Mouse (Mus musculus): ENCODE measurements around the gene Zdhhc16. TPM values are rescaled to one million over a fixed set of nuclear protein-coding genes. Genes with fewer than 3 reads are reported as not detected.
"Not testable (repeated sequence)": the region's sequence is repeated elsewhere in the genome, so short reads cannot be mapped to it uniquely, and the experiment has no call there.

The Zdhhc16 gene
- polyA plus RNA-seq, 1 experiment = 89.8 TPM

DNA sequence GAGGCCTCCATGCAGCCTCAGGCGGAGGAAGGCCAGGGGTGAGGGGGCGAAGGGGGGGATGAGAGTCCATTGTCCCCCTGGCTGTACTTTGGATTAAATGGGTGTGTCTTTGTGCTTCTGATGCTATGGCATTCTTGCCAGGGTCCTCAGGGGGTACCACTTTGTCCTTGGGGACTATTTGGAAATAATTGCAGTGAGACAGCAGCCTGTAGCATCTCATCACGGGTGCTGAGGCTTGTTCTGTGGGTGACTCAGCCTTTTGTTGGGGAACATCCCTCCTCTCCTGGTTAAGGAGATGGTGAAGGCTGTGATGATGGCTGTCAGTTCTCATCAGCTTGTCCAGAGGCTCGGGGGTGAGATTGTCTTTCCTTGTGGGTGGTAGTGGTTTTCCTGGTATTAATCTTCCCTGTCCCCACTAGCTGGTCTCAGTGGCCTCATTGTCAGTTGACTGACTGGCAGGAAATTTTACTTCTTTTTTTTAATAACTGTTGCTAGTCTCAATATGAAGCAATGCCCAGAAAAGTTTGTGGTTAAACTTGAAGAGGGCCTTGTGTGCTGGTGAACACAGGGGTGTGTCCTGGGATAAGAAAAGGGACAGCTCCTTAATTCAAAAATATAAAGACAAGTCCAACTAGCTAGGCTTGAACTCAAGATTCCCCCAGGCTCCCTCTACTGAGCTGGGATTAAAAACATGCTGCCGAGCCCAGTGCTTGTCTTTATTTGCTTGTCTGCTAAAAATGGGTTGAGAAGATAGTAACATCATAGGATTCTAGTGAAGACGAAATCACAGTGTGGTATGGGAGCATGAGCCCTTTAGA is 19.3 kb upstream of the Zdhhc16 start:
- H3K27ac ChIP-seq (ENCODE audit: insufficient read depth, low read length) = peak overlapping the region; percentile 85

GRCm38 (mm10) chr19:41914592-41914882 is 18.7 kb upstream of the Zdhhc16 start:
- H3K4me1 ChIP-seq (ENCODE audit: control insufficient read depth, insufficient read depth, low read length); H3K27ac ChIP-seq (ENCODE audit: insufficient read depth, low read length): not testable (repeated sequence)
- peak overlapping the region; percentile 96 for H3K4me3 ChIP-seq (ENCODE audit: insufficient read depth, low read length)

More for the DNA sequence above, 19.3 kb upstream of the Zdhhc16 start:
- H3K4me1 ChIP-seq (ENCODE audit: control insufficient read depth, insufficient read depth, low read length) = peaks cover 2% of the 10 kb centered on the region
- TF ChIP-seq CTCF (IDR thresholded peaks at IDR 0.05; ENCODE audit: borderline replicate concordance, insufficient read depth, low read length) (no peak), POLR2A (IDR thresholded peaks at IDR 0.05; ENCODE audit: low read depth, low read length) (no peak)
- peak overlapping the region; percentile 96 for H3K4me3 ChIP-seq (ENCODE audit: insufficient read depth, low read length)

- peaks cover 2% of the 10 kb centered on the region for H3K4me1 ChIP-seq (ENCODE audit: control insufficient read depth, insufficient read depth, low read length)
- TF ChIP-seq POLR2A (IDR thresholded peaks at IDR 0.05; ENCODE audit: low read depth, low read length) = no peak
- H3K4me3 ChIP-seq (ENCODE audit: insufficient read depth, low read length) = no peak overlapping the region
- no peak overlapping the region for H3K27ac ChIP-seq (ENCODE audit: insufficient read depth, low read length)
These were observed 18.0 kb upstream of the Zdhhc16 start for GRCm38 (mm10) chr19:41915294-41915693.

DNA sequence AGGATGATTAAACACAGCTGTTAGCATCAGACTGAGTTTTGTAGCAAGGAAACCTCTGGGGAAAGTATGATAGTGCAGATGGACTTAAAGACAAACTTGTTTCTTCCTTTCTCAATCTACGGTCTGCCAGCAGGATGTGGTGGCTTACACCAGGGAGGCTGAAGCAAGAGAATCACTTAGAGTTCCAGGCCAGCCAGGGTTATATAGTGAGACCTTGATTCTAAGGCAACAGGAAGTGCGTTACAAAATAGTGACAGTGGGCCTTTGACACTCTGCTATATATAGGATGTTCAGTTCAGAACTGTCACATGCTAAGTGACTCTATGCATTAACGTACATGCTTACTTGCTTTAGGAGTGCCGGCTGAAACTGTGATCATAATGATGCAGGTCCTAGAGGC is 16.4 kb upstream of the Zdhhc16 start:
- H3K27ac ChIP-seq (ENCODE audit: insufficient read depth, low read length) = no peak overlapping the region
- TF ChIP-seq CTCF (IDR thresholded peaks at IDR 0.05; ENCODE audit: borderline replicate concordance, insufficient read depth, low read length) = no peak
- no peak for TF ChIP-seq POLR2A (IDR thresholded peaks at IDR 0.05; ENCODE audit: low read depth, low read length)
- H3K4me1 ChIP-seq (ENCODE audit: control insufficient read depth, insufficient read depth, low read length) = peaks cover 2% of the 10 kb centered on the region

DNA sequence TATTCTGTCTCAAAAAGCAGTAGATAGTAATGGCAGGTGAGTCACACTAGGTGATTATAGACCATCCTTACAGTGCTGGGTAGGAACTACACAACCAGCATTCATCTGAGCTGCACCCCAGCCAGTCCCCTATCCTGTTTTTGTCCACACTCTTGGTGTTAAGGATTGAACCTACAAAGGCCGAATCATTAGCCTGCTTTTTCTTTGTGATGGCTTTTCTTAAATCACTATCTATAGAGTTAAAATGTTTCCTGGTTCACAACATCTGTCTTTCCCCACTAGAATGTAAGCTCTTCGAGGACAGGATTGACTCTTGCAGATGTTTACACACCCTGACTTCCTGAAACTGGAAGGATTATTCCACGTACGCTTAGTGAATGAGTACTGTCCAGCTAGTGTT is 13.8 kb upstream of the Zdhhc16 start:
- Histone ChIP-seq H3K27ac (ENCODE audit: insufficient read depth, low read length) (no peak overlapping the region), H3K4me3 (ENCODE audit: insufficient read depth, low read length) (no peak overlapping the region), H3K4me1 (ENCODE audit: control insufficient read depth, insufficient read depth, low read length) (peaks cover 2% of the 10 kb centered on the region; the same call in 1 of the 2 replicates)
- TF ChIP-seq CTCF (IDR thresholded peaks at IDR 0.05; ENCODE audit: borderline replicate concordance, insufficient read depth, low read length) (no peak), POLR2A (IDR thresholded peaks at IDR 0.05; ENCODE audit: low read depth, low read length) (no peak)

More for the DNA sequence above, 16.4 kb upstream of the Zdhhc16 start:
- H3K4me3 ChIP-seq (ENCODE audit: insufficient read depth, low read length) = no peak overlapping the region

- H3K4me3 ChIP-seq (ENCODE audit: insufficient read depth, low read length) = no peak overlapping the region
- no peaks in the 10 kb centered on the region for H3K4me1 ChIP-seq (ENCODE audit: control insufficient read depth, insufficient read depth, low read length)
- H3K27ac ChIP-seq (ENCODE audit: insufficient read depth, low read length) = no peak overlapping the region
- TF ChIP-seq CTCF (IDR thresholded peaks at IDR 0.05; ENCODE audit: borderline replicate concordance, insufficient read depth, low read length) (no peak), POLR2A (IDR thresholded peaks at IDR 0.05; ENCODE audit: low read depth, low read length) (no peak)
These were observed 12.7 kb upstream of the Zdhhc16 start for GRCm38 (mm10) chr19:41920412-41921067.

- Histone ChIP-seq H3K27ac (ENCODE audit: insufficient read depth, low read length) (no peak overlapping the region), H3K4me3 (ENCODE audit: insufficient read depth, low read length) (peak overlapping the region; percentile 85), H3K4me1 (ENCODE audit: control insufficient read depth, insufficient read depth, low read length) (peaks cover 6% of the 10 kb centered on the region; the same call in 1 of the 2 replicates)
- TF ChIP-seq CTCF (IDR thresholded peaks at IDR 0.05; ENCODE audit: borderline replicate concordance, insufficient read depth, low read length) (no peak), POLR2A (IDR thresholded peaks at IDR 0.05; ENCODE audit: low read depth, low read length) (no peak)
These were observed 594 bp upstream of the Zdhhc16 start for GRCm38 (mm10) chr19:41932686-41933085.

DNA sequence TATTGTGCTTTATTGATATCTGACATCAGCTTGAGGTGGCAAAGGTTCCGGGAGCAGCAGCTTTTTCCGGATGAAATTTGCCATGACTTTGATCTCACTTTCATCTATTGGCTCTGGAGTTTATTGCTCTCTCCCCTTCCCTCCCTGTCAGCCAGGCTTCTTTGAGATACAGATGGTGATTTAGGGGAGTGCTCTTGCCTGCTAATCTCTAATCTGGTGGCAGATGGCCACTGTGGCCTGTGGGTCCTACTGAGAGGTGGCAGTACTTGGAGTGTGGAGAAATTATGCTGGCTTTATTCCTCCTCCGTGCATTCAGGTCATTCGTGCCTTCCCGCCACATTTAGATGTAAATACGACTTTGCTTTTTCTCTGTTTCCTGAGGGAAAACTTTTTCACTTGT is 844 bp downstream of the Zdhhc16 start:
- TF ChIP-seq POLR2A (IDR thresholded peaks at IDR 0.05; ENCODE audit: low read depth, low read length) (no peak), CTCF (IDR thresholded peaks at IDR 0.05; ENCODE audit: borderline replicate concordance, insufficient read depth, low read length) (no peak)
- Histone ChIP-seq H3K27ac (ENCODE audit: insufficient read depth, low read length) (no peak overlapping the region), H3K4me1 (ENCODE audit: control insufficient read depth, insufficient read depth, low read length) (peaks cover 6% of the 10 kb centered on the region; the same call in 1 of the 2 replicates), H3K4me3 (ENCODE audit: insufficient read depth, low read length) (peak overlapping the region; percentile 81)

- Histone ChIP-seq H3K27ac (ENCODE audit: insufficient read depth, low read length) (peak overlapping the region; percentile 82), H3K4me1 (ENCODE audit: control insufficient read depth, insufficient read depth, low read length) (peaks cover 6% of the 10 kb centered on the region; the same call in 1 of the 2 replicates), H3K4me3 (ENCODE audit: insufficient read depth, low read length) (no peak overlapping the region)
- TF ChIP-seq CTCF (IDR thresholded peaks at IDR 0.05; ENCODE audit: borderline replicate concordance, insufficient read depth, low read length) = no peak
These were observed 2.6 kb downstream of the Zdhhc16 start for GRCm38 (mm10) chr19:41935921-41936320.

DNA sequence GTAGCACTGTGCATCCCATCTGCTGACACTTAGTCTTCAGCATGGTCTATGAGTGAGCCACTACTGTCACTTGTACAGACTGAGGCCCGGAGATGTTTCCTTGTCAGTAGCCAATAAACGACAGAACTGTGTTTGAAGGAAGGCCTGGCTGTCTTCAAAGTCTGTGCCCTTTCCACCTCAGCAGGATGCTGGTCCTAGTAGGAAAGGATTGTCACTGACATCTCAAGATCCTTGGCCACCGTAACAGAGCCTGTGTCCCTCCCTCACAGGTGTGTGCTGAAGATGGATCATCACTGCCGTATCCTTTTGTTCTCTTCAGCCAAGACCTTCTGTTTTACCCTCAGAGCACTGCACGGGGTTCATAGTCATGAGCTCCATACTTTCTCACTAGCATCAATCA is 5.3 kb downstream of the Zdhhc16 start:
- Histone ChIP-seq H3K27ac (ENCODE audit: insufficient read depth, low read length) (no peak overlapping the region), H3K4me3 (ENCODE audit: insufficient read depth, low read length) (no peak overlapping the region), H3K4me1 (ENCODE audit: control insufficient read depth, insufficient read depth, low read length) (peaks cover 2% of the 10 kb centered on the region; the same call in 1 of the 2 replicates)
- TF ChIP-seq CTCF (IDR thresholded peaks at IDR 0.05; ENCODE audit: borderline replicate concordance, insufficient read depth, low read length) (no peak), POLR2A (IDR thresholded peaks at IDR 0.05; ENCODE audit: low read depth, low read length) (no peak)
